Mouse (Mus musculus) hindbrain, embryonic 11.5 days (tissue): ENCODE measurements at regions not wholly inside any gene's neighbourhood (a gene's known extent, or its start where the extent isn't known, plus 50 kb on each side); places are given as distances from the start of the nearest gene placed in this dataset.
A peak's percentile ranks its signal among the peaks of the same experiment; 100 is the strongest.
"Not testable (repeated sequence)": the region's sequence is repeated elsewhere in the genome, so short reads cannot be mapped to it uniquely, and the experiment has no call there.

Experiments used
- ATAC-seq: fragments of 200-750 bp; cut with Nextera tagmentation; 2 replicates; pipeline ENCODE4 v1.8.0; 2017; ENCODE audit warnings: mild to moderate bottlenecking, moderate TSS enrichment, moderate library complexity; ENCODE audit not compliant: low FRiP score
- DNase-seq: peaks from one replicate; pipeline ENCODE4 v3.0.0-alpha.2; 2015; ENCODE audit warnings: low spot score
- H3K27ac ChIP-seq: fragments of 300-500 bp; sonication (generic); 2 replicates; pipeline ENCODE4 v1.5.1; 2014; ENCODE audit warnings: mild to moderate bottlenecking, low read depth, low read length
- H3K27me3 ChIP-seq: fragments of 300-500 bp; sonication (generic); 2 replicates; pipeline ENCODE4 v1.6.1; 2014; ENCODE audit warnings: mild to moderate bottlenecking, low read length, moderate library complexity, mixed read lengths; ENCODE audit not compliant: control insufficient read depth, insufficient read depth
- H3K36me3 ChIP-seq: fragments of 300-500 bp; sonication (generic); 2 replicates; pipeline ENCODE4 v1.6.1; 2014; ENCODE audit warnings: mild to moderate bottlenecking, low read length, moderate library complexity, mixed read lengths; ENCODE audit not compliant: control insufficient read depth, insufficient read depth
- H3K4me1 ChIP-seq: fragments of 300-500 bp; sonication (generic); replicated peaks from 2 replicates; pipeline ENCODE4 v1.6.1; 2014; ENCODE audit warnings: low read length, mixed read lengths; ENCODE audit not compliant: control insufficient read depth, insufficient read depth
- H3K4me2 ChIP-seq: fragments of 300-500 bp; sonication (generic); replicated peaks from 2 replicates; pipeline ENCODE4 v1.6.1; 2014; ENCODE audit warnings: mild to moderate bottlenecking, low read depth, low read length
- H3K4me3 ChIP-seq: fragments of 300-500 bp; sonication (generic); 2 replicates; pipeline ENCODE4 v1.5.1; 2014; ENCODE audit warnings: low read depth, low read length
- H3K9ac ChIP-seq: fragments of 300-500 bp; sonication (generic); 2 replicates; pipeline ENCODE4 v1.6.1; 2014; ENCODE audit warnings: low read depth, low read length
- H3K9me3 ChIP-seq: fragments of 300-500 bp; sonication (generic); 2 replicates; pipeline ENCODE4 v1.6.1; 2016; ENCODE audit warnings: low read length; ENCODE audit not compliant: control insufficient read depth
- WGBS: fragments of 180-500 bp; shearing (Covaris S2); extraction: QIAGEN DNeasy Blood & Tissue Kit; methylation state at CpG from one replicate; pipeline ENCODE4 v1.1.7; 2014; 5-methylcytosine and 5-hydroxymethylcytosine counted together

- 68% methylated on average over 2 of the region's 2 CpGs for WGBS
- no peak overlapping the region for H3K4me2 ChIP-seq
- no peaks in the 10 kb centered on the region for H3K9me3 ChIP-seq
- H3K27me3 ChIP-seq, result no peaks in the 10 kb centered on the region
- H3K27ac ChIP-seq, result no peak overlapping the region
- no peak for DNase-seq
- no peak overlapping the region for H3K9ac ChIP-seq
- H3K36me3 ChIP-seq, result no peaks in the 10 kb centered on the region
- H3K4me3 ChIP-seq, result no peak overlapping the region
- no peak for ATAC-seq
- no peaks in the 10 kb centered on the region for H3K4me1 ChIP-seq
Measured at GRCm38 (mm10) chr4:94397284-94397683, 159.1 kb upstream of the Gm10306 start.

- no peak overlapping the region for H3K4me3 ChIP-seq
- H3K27ac ChIP-seq, result no peak overlapping the region
- no peak overlapping the region for H3K9ac ChIP-seq
- DNase-seq (no peak), ATAC-seq (peak; percentile 54)
- WGBS, result 78% methylated on average over 1 of the region's 1 CpGs
- H3K27me3 ChIP-seq, result no peaks in the 10 kb centered on the region
- no peaks in the 10 kb centered on the region for H3K36me3 ChIP-seq
- H3K4me1 ChIP-seq, result no peaks in the 10 kb centered on the region
- H3K9me3 ChIP-seq, result no peaks in the 10 kb centered on the region
- H3K4me2 ChIP-seq, result no peak overlapping the region
Measured at GRCm38 (mm10) chr4:94406922-94407321, 149.4 kb upstream of the Gm10306 start.

GRCm38 (mm10) chr4:94407503-94407902, 148.8 kb upstream of the Gm10306 start:
- H3K27ac ChIP-seq, result no peak overlapping the region
- ATAC-seq, result peak; percentile 38; the same call in 1 of the 2 replicates
- no peak overlapping the region for H3K4me2 ChIP-seq
- 86% methylated on average over 4 of the region's 4 CpGs for WGBS
- H3K4me1 ChIP-seq, result no peaks in the 10 kb centered on the region
- no peaks in the 10 kb centered on the region for H3K27me3 ChIP-seq
- DNase-seq, result no peak
- H3K9ac ChIP-seq, result no peak overlapping the region
- no peak overlapping the region for H3K4me3 ChIP-seq
- H3K36me3 ChIP-seq, result no peaks in the 10 kb centered on the region
- no peaks in the 10 kb centered on the region for H3K9me3 ChIP-seq

- no peak overlapping the region for H3K4me3 ChIP-seq
- DNase-seq (no peak), ATAC-seq (no peak)
- no peaks in the 10 kb centered on the region for H3K9me3 ChIP-seq
- H3K27ac ChIP-seq, result no peak overlapping the region
- no peaks in the 10 kb centered on the region for H3K4me1 ChIP-seq
- H3K9ac ChIP-seq, result no peak overlapping the region
- H3K36me3 ChIP-seq, result no peaks in the 10 kb centered on the region
- no peak overlapping the region for H3K4me2 ChIP-seq
- H3K27me3 ChIP-seq, result no peaks in the 10 kb centered on the region
- WGBS, result 73% methylated on average over 2 of the region's 2 CpGs
Measured at GRCm38 (mm10) chr4:94412661-94413060, 143.7 kb upstream of the Gm10306 start.

GRCm38 (mm10) chr4:94425525-94425924, 130.8 kb upstream of the Gm10306 start:
- not testable (repeated sequence) for H3K27me3 ChIP-seq, H3K9me3 ChIP-seq, DNase-seq, H3K4me2 ChIP-seq, ATAC-seq, H3K4me1 ChIP-seq, H3K27ac ChIP-seq, H3K36me3 ChIP-seq, H3K4me3 ChIP-seq, H3K9ac ChIP-seq
- 91% methylated on average over 7 of the region's 10 CpGs for WGBS

- 92% methylated on average over 5 of the region's 5 CpGs for WGBS
- Histone ChIP-seq H3K9me3 (no peaks in the 10 kb centered on the region), H3K4me2 (no peak overlapping the region), H3K4me3 (no peak overlapping the region), H3K36me3 (no peaks in the 10 kb centered on the region), H3K4me1 (no peaks in the 10 kb centered on the region), H3K27me3 (no peaks in the 10 kb centered on the region), H3K27ac (no peak overlapping the region), H3K9ac (no peak overlapping the region)
- DNase-seq (no peak), ATAC-seq (no peak)
Measured at GRCm38 (mm10) chr4:94427581-94427980, 128.8 kb upstream of the Gm10306 start.

GRCm38 (mm10) chr4:94432005-94432404, 124.3 kb upstream of the Gm10306 start:
- H3K9ac ChIP-seq, result no peak overlapping the region
- 90% methylated on average over 3 of the region's 3 CpGs for WGBS
- H3K4me1 ChIP-seq, result no peaks in the 10 kb centered on the region
- no peak for DNase-seq
- no peak overlapping the region for H3K4me3 ChIP-seq
- H3K36me3 ChIP-seq, result no peaks in the 10 kb centered on the region
- H3K27me3 ChIP-seq, result no peaks in the 10 kb centered on the region
- no peak for ATAC-seq
- H3K9me3 ChIP-seq, result no peaks in the 10 kb centered on the region
- no peak overlapping the region for H3K27ac ChIP-seq
- no peak overlapping the region for H3K4me2 ChIP-seq

- Histone ChIP-seq H3K9me3 (no peaks in the 10 kb centered on the region), H3K36me3 (no peaks in the 10 kb centered on the region), H3K27ac (no peak overlapping the region), H3K4me2 (no peak overlapping the region), H3K4me3 (no peak overlapping the region), H3K9ac (no peak overlapping the region), H3K27me3 (no peaks in the 10 kb centered on the region), H3K4me1 (no peaks in the 10 kb centered on the region)
- no peak for DNase-seq
- 77% methylated on average over 10 of the region's 10 CpGs for WGBS
- ATAC-seq, result no peak
Measured at GRCm38 (mm10) chr4:94437717-94438435, 118.5 kb upstream of the Gm10306 start.

- no peak overlapping the region for H3K27ac ChIP-seq
- H3K4me2 ChIP-seq, result no peak overlapping the region
- H3K4me3 ChIP-seq, result no peak overlapping the region
- no peaks in the 10 kb centered on the region for H3K9me3 ChIP-seq
- no peaks in the 10 kb centered on the region for H3K27me3 ChIP-seq
- no peak for DNase-seq
- H3K36me3 ChIP-seq, result no peaks in the 10 kb centered on the region
- no peak overlapping the region for H3K9ac ChIP-seq
- no peaks in the 10 kb centered on the region for H3K4me1 ChIP-seq
- WGBS, result 79% methylated on average over 6 of the region's 6 CpGs
- no peak for ATAC-seq
Measured at GRCm38 (mm10) chr4:94439159-94439836, 117.0 kb upstream of the Gm10306 start.
